Mouse (Mus musculus): ENCODE data around the gene Hs6st3. TPM values are rescaled to one million over a fixed set of nuclear protein-coding genes. Genes with fewer than 3 reads are reported as not detected.

Gene Hs6st3
- total and polyA plus RNA-seq, 3 experiments, result not detected

- H3K79me2 ChIP-seq (replicated peaks; ENCODE audit: control insufficient read depth, extremely low read depth, insufficient read depth, poor library complexity, severe bottlenecking), result no peaks in the 10 kb centered on the region
- in situ Hi-C loops (cut with MboI; ENCODE audit: low pct_ligation_motif_present, low pct_unique_long_range_greater_than_20kb, low sequenced_read_pairs), result no loop called here
- H3K9me3 ChIP-seq (replicated peaks; ENCODE audit: low read length), result peaks cover 11% of the 10 kb centered on the region
- no peaks in the 10 kb centered on the region for H3K4me1 ChIP-seq (ENCODE audit: control insufficient read depth in 1 of 2, insufficient read depth in 2 of 2)
- H3K36me3 ChIP-seq (replicated peaks in 1 of 2; ENCODE audit: control insufficient read depth in 1 of 2, insufficient read depth in 1 of 2, low read length in 1 of 2), result no peaks in the 10 kb centered on the region
- no peak overlapping the region for H3K27ac ChIP-seq (ENCODE audit: insufficient read depth, low read depth)
- no peak overlapping the region for H3K4me3 ChIP-seq (replicated peaks in 1 of 3; ENCODE audit: low read depth in 2 of 3, low read length in 2 of 3, poor library complexity in 1 of 3)
- H3K9ac ChIP-seq (ENCODE audit: insufficient read depth, low read depth), result no peak overlapping the region
- no peaks in the 10 kb centered on the region for H3K27me3 ChIP-seq (replicated peaks)
- no peak for TF ChIP-seq CTCF (conservative IDR thresholded peaks at IDR 0.05 in 1 of 2, IDR thresholded peaks at IDR 0.05 in 1 of 2; ENCODE audit: low read depth in 2 of 2, low read length in 2 of 2)
- dilution Hi-C loops (cut with MboI; ENCODE audit: extremely low pct_ligation_motif_present, extremely low pct_unique_long_range_greater_than_20kb, low sequenced_read_pairs), result no loop called here
- no peak overlapping the region for H3K4me2 ChIP-seq (ENCODE audit: insufficient read depth, low read depth, poor library complexity, severe bottlenecking)
- no peak for DNase-seq (ENCODE audit: extremely low read depth)
Measured at GRCm38 (mm10) chr14:119112558-119112957, 25.6 kb upstream of the Hs6st3 start.

- in situ Hi-C loops (cut with MboI; ENCODE audit: low pct_ligation_motif_present, low pct_unique_long_range_greater_than_20kb, low sequenced_read_pairs), result no loop called here
- no peaks in the 10 kb centered on the region for H3K79me2 ChIP-seq (replicated peaks; ENCODE audit: control insufficient read depth, extremely low read depth, insufficient read depth, poor library complexity, severe bottlenecking)
- H3K4me1 ChIP-seq (ENCODE audit: control insufficient read depth in 1 of 2, insufficient read depth in 2 of 2), result no peaks in the 10 kb centered on the region
- H3K4me3 ChIP-seq (replicated peaks in 1 of 3; ENCODE audit: low read depth in 2 of 3, low read length in 2 of 3, poor library complexity in 1 of 3), result no peak overlapping the region
- peaks cover 11% of the 10 kb centered on the region for H3K9me3 ChIP-seq (replicated peaks; ENCODE audit: low read length)
- no peak overlapping the region for H3K9ac ChIP-seq (ENCODE audit: insufficient read depth, low read depth)
- no peaks in the 10 kb centered on the region for H3K36me3 ChIP-seq (replicated peaks in 1 of 2; ENCODE audit: control insufficient read depth in 1 of 2, insufficient read depth in 1 of 2, low read length in 1 of 2)
- DNase-seq (ENCODE audit: extremely low read depth), result no peak
- no peak overlapping the region for H3K4me2 ChIP-seq (ENCODE audit: insufficient read depth, low read depth, poor library complexity, severe bottlenecking)
- no peaks in the 10 kb centered on the region for H3K27me3 ChIP-seq (replicated peaks)
- dilution Hi-C loops (cut with MboI; ENCODE audit: extremely low pct_ligation_motif_present, extremely low pct_unique_long_range_greater_than_20kb, low sequenced_read_pairs), result no loop called here
- TF ChIP-seq NELFE (IDR thresholded peaks at IDR 0.05; ENCODE audit: low read depth, low read length) (no peak), TBP (conservative IDR thresholded peaks at IDR 0.05; ENCODE audit: low read depth, low read length) (no peak), MXI1 (IDR thresholded peaks at IDR 0.05; ENCODE audit: low read depth, low read length) (no peak), CHD1 (IDR thresholded peaks at IDR 0.05; ENCODE audit: low read depth, low read length) (no peak), EP300 (IDR thresholded peaks at IDR 0.05; ENCODE audit: low read length) (no peak), MAFK (IDR thresholded peaks at IDR 0.05; ENCODE audit: insufficient replicate concordance, low read length) (no peak), GABPA (IDR thresholded peaks at IDR 0.05; ENCODE audit: insufficient replicate concordance, low read depth, low read length) (no peak), RCOR1 (conservative IDR thresholded peaks at IDR 0.05; ENCODE audit: low read depth, low read length) (no peak), CTCF (conservative IDR thresholded peaks at IDR 0.05 in 1 of 2, IDR thresholded peaks at IDR 0.05 in 1 of 2; ENCODE audit: low read depth in 2 of 2, low read length in 2 of 2) (no peak), SIN3A (IDR thresholded peaks at IDR 0.05; ENCODE audit: low read length) (no peak), ELF1 (IDR thresholded peaks at IDR 0.05; ENCODE audit: low read depth, low read length) (no peak), IRF4 (IDR thresholded peaks at IDR 0.05; ENCODE audit: low read depth, low read length) (no peak), BHLHE40 (IDR thresholded peaks at IDR 0.05; ENCODE audit: low read depth, low read length) (no peak), MEF2A (IDR thresholded peaks at IDR 0.05; ENCODE audit: borderline replicate concordance, low read depth, low read length) (no peak), PAX5 (IDR thresholded peaks at IDR 0.05; ENCODE audit: low read length) (no peak), USF2 (conservative IDR thresholded peaks at IDR 0.05; ENCODE audit: low read depth, low read length) (no peak), POLR2A (IDR thresholded peaks at IDR 0.05; ENCODE audit: low read depth, low read length) (no peak)
- no peak overlapping the region for H3K27ac ChIP-seq (ENCODE audit: insufficient read depth, low read depth)
Measured at GRCm38 (mm10) chr14:119123582-119123981, 14.6 kb upstream of the Hs6st3 start.
